Mouse (Mus musculus) midbrain, postnatal 0 days (tissue): ENCODE results near the gene Serpinb9c. TPM values are rescaled to one million over a fixed set of nuclear protein-coding genes. Genes with fewer than 3 reads are reported as not detected.
"Not testable (repeated sequence)": the region's sequence is repeated elsewhere in the genome, so short reads cannot be mapped to it uniquely, and the experiment has no call there.

Experiments used
- ATAC-seq: fragments of 200-750 bp; cut with Nextera tagmentation; 2 replicates; pipeline ENCODE4 v1.8.0; 2017; ENCODE audit warnings: moderate number of reproducible peaks, mild to moderate bottlenecking, moderate TSS enrichment, moderate library complexity; ENCODE audit not compliant: low FRiP score
- DNase-seq: peaks from one replicate; pipeline ENCODE4 v3.0.0-alpha.2; 2015; ENCODE audit warnings: low spot score
- H3K27ac ChIP-seq: fragments of 300-500 bp; sonication (generic); 2 replicates; pipeline ENCODE4 v1.5.1; 2014; ENCODE audit warnings: low read depth, mild to moderate bottlenecking, low read length, mixed read lengths
- H3K27me3 ChIP-seq: fragments of 300-500 bp; sonication (generic); 2 replicates; pipeline ENCODE4 v1.6.1; 2014; ENCODE audit warnings: low read length, control low read depth, mixed read lengths; ENCODE audit not compliant: insufficient read depth
- H3K36me3 ChIP-seq: fragments of 300-500 bp; sonication (generic); 2 replicates; pipeline ENCODE4 v1.6.1; 2014; ENCODE audit warnings: low read length, control low read depth, mixed read lengths; ENCODE audit not compliant: insufficient read depth
- H3K4me1 ChIP-seq: fragments of 300-500 bp; sonication (generic); 2 replicates; pipeline ENCODE4 v1.6.1; 2014; ENCODE audit warnings: mild to moderate bottlenecking, control low read depth, antibody characterized with exemption, low read length, mixed read lengths; ENCODE audit not compliant: insufficient read depth
- H3K4me2 ChIP-seq: fragments of 300-500 bp; sonication (generic); 2 replicates; pipeline ENCODE4 v1.6.1; 2014; ENCODE audit warnings: low read depth, mild to moderate bottlenecking, low read length, mixed read lengths; ENCODE audit not compliant: poor library complexity, severe bottlenecking
- H3K4me3 ChIP-seq: fragments of 300-500 bp; sonication (generic); 2 replicates; pipeline ENCODE4 v1.5.1; 2014; ENCODE audit warnings: low read depth, mild to moderate bottlenecking, low read length, moderate library complexity
- H3K9ac ChIP-seq: fragments of 300-500 bp; sonication (generic); replicated peaks from 2 replicates; pipeline ENCODE4 v1.6.1; 2014; ENCODE audit warnings: mild to moderate bottlenecking, low read length, moderate library complexity, mixed read lengths; ENCODE audit not compliant: poor library complexity, severe bottlenecking
- H3K9me3 ChIP-seq: fragments of 300-500 bp; sonication (generic); 2 replicates; pipeline ENCODE4 v1.6.1; 2016; ENCODE audit warnings: low read length, control low read depth
- CTCF ChIP-seq: IDR thresholded peaks from 2 replicates; pipeline ENCODE4 v1.5.1; 2016; ENCODE audit warnings: antibody characterized with exemption, mild to moderate bottlenecking
- WGBS: fragments of 180-500 bp; shearing (Covaris S2); extraction: QIAGEN DNeasy Blood & Tissue Kit; methylation state at CpG from one replicate; pipeline ENCODE4 v1.1.7; 2014; 5-methylcytosine and 5-hydroxymethylcytosine counted together
- polyA plus RNA-seq: library from polyadenylated mRNA; unstranded; fragments of >200 nt; fragmentation: Nextera tagmentation; extraction: Ambion mirVana; gene quantifications from 2 replicates; pipeline ENCODE4 v1.2.1, GENCODE M21; 2015
- total RNA-seq: library from RNA; depleted of rRNA; stranded (reverse); fragments of >200 nt; gene quantifications from 2 replicates; pipeline ENCODE4 v1.2.3, GENCODE M21; 2014; rRNA removed

Gene Serpinb9c
- total RNA-seq: not detected in 2 replicates
- polyA plus RNA-seq: not detected in 2 replicates

GRCm38 (mm10) chr13:33159642-33160041 lies at the start of gene Serpinb9c:
TSS of gene Serpinb9c (minus strand) at chr13:33159742.
- H3K9me3 ChIP-seq: 0 out of 2 replicates have a peak, but pooled peaks cover 7% of the 10 kb centered on the region
- H3K36me3 ChIP-seq: no peaks in the 10 kb centered on the region
- no peak for TF ChIP-seq CTCF
- no peak within 1 kb of the TSS for H3K9ac ChIP-seq
- DNase-seq (no peak), ATAC-seq (no peak)
- H3K4me1 ChIP-seq: no peaks in the 10 kb centered on the region
- H3K27ac ChIP-seq: no peak within 1 kb of the TSS
- H3K27me3 ChIP-seq: no peaks in the 10 kb centered on the region
- WGBS: 78% methylated on average over 4 of the region's 4 CpGs
- no peak within 1 kb of the TSS for H3K4me2 ChIP-seq
- no peak within 1 kb of the TSS for H3K4me3 ChIP-seq

DNA sequence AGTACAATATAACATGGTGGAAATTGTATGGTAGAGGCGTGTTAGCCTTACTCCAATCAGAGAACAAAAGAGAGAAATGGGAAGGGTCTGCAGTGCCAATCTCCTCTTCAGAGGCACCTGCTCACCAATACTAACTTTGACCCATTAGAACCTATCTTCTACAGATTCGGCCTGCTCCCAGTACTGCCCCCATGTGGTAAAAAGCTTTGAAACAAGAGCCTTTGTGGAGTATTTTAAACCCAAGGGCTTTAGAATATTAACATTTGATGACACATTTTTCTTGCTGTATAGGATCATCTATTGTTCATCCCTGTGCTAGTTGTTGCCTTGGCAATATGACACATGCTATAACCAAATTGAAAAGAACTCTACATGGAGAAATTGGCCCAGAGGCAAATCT lies 40.2 kb upstream of the Serpinb9c start:
- peak; percentile 13; the same call in 1 of the 2 replicates for TF ChIP-seq CTCF

DNA sequence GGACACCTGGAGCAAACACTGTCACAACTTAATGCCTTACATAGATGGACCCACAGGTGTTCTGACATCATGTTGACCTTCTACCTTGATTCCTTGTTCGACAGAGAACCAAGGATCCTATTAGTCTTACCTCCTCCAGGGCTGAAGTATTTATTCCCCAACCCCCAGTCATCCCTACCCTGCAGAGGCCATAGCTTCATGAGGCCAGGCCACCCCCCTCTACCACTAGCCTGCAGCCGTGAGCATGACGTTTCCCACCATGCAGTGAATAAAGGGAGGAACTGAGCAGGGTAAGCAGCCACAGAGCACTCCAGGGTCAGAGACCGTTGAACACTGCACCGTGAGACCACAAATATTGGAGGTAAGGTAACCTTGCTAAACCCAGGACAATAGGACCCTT lies 33.1 kb upstream of the Serpinb9c start, which contains the start of gene Serpinb9d:
Gene Serpinb9d (plus strand): TSS at position 301 of the 400 bp plus-strand sequence.
- Histone ChIP-seq H3K36me3 (no peaks in the 10 kb centered on the region), H3K27ac (no peak within 1 kb of the TSS), H3K9me3 (no peaks in the 10 kb centered on the region), H3K27me3 (no peaks in the 10 kb centered on the region), H3K4me3 (no peak within 1 kb of the TSS), H3K9ac (no peak within 1 kb of the TSS), H3K4me2 (no peak within 1 kb of the TSS), H3K4me1 (no peaks in the 10 kb centered on the region)
- no peak for TF ChIP-seq CTCF
- DNase-seq: no peak
- whole genome bisulfite sequencing: 80% methylated on average over 5 of the region's 5 CpGs
- no peak for ATAC-seq

More for the DNA sequence above, 40.2 kb upstream of the Serpinb9c start:
- Histone ChIP-seq H3K27me3 (no peaks in the 10 kb centered on the region), H3K4me2 (no peak overlapping the region), H3K4me1 (no peaks in the 10 kb centered on the region), H3K36me3 (no peaks in the 10 kb centered on the region), H3K9ac (no peak overlapping the region), H3K9me3 (no peaks in the 10 kb centered on the region), H3K27ac (no peak overlapping the region), H3K4me3 (no peak overlapping the region)
- DNase-seq (no peak), ATAC-seq (no peak)
- 77% methylated on average over 2 of the region's 2 CpGs for WGBS

- not testable (repeated sequence) for H3K4me1 ChIP-seq, ATAC-seq, H3K9me3 ChIP-seq, H3K36me3 ChIP-seq, H3K9ac ChIP-seq, H3K4me3 ChIP-seq, DNase-seq, H3K4me2 ChIP-seq, H3K27me3 ChIP-seq, H3K27ac ChIP-seq
- 76% methylated on average over 1 of the region's 1 CpGs for WGBS
Measured at GRCm38 (mm10) chr13:33190486-33190885, 30.9 kb upstream of the Serpinb9c start.

- no peak for TF ChIP-seq CTCF
- ATAC-seq (no peak), DNase-seq (no peak)
Measured at GRCm38 (mm10) chr13:33141435-33141834, 18.1 kb downstream of the Serpinb9c start.

GRCm38 (mm10) chr13:33137717-33138116 lies 21.8 kb downstream of the Serpinb9c start:
- Histone ChIP-seq H3K9ac (no peak overlapping the region), H3K4me2 (no peak overlapping the region), H3K9me3 (no peaks in the 10 kb centered on the region), H3K4me3 (no peak overlapping the region), H3K36me3 (no peaks in the 10 kb centered on the region), H3K27me3 (no peaks in the 10 kb centered on the region), H3K27ac (no peak overlapping the region), H3K4me1 (no peaks in the 10 kb centered on the region)
- WGBS: 96% methylated on average over 2 of the region's 2 CpGs
- no peak for TF ChIP-seq CTCF
- ATAC-seq (no peak), DNase-seq (no peak)

More at GRCm38 (mm10) chr13:33141435-33141834, 18.1 kb downstream of the Serpinb9c start:
- no peak overlapping the region for H3K9ac ChIP-seq
- no peaks in the 10 kb centered on the region for H3K4me1 ChIP-seq
- no peak overlapping the region for H3K4me3 ChIP-seq
- H3K36me3 ChIP-seq: no peaks in the 10 kb centered on the region
- H3K9me3 ChIP-seq: no peaks in the 10 kb centered on the region
- H3K4me2 ChIP-seq: no peak overlapping the region
- H3K27ac ChIP-seq: no peak overlapping the region
- no peaks in the 10 kb centered on the region for H3K27me3 ChIP-seq
- WGBS: 77% methylated on average over 3 of the region's 3 CpGs
